In genomic region chr3:104864651-104865340, GRCm38 (mm10) we compare ENCODE assay signal across 7 mouse cellular contexts. TPM values are rescaled to one million over a fixed set of nuclear protein-coding genes. Genes with fewer than 3 reads are reported as not detected.
DNase-seq lines count a peak whose midpoint lies in the region; ATAC-seq and TF ChIP-seq lines count a peak whose summit lies in the region.

No protein-coding gene starts in this region.

- DNase-seq in adrenal gland, adult 8-10 months: peak; percentile 89
- peak; percentile 86 for DNase-seq in embryo, embryonic 9.5 days (ENCODE audit: extremely low spot score)
- DNase-seq in gastrocnemius, postnatal 4 days (ENCODE audit: low spot score in 2 of 2): peak; percentile 86 to 93
- DNase-seq in left cerebral cortex, postnatal 4 days: peak; percentile 90

- H3K36me3 ChIP-seq in intestine, postnatal 0 days (ENCODE audit: control insufficient read depth, insufficient read depth): no peaks in the 10 kb centered on the region; the same call in 1 of the 2 replicates
- H3K36me3 ChIP-seq in midbrain, embryonic 12.5 days: peaks cover 12% of the 10 kb centered on the region; the same call in 1 of the 2 replicates
- peaks cover 7% of the 10 kb centered on the region for H3K36me3 ChIP-seq in small intestine, adult 2 months (ENCODE audit: control insufficient read depth, insufficient read depth, low read length)

- H3K27me3 ChIP-seq in intestine, postnatal 0 days (replicated peaks; ENCODE audit: control insufficient read depth, insufficient read depth, low read length): no peaks in the 10 kb centered on the region
- no peaks in the 10 kb centered on the region for H3K27me3 ChIP-seq in midbrain, embryonic 12.5 days
- H3K27me3 ChIP-seq in small intestine, adult 2 months (ENCODE audit: control insufficient read depth, insufficient read depth, low read length): no peaks in the 10 kb centered on the region

- peak overlapping the region; percentile 99 for H3K27ac ChIP-seq in intestine, postnatal 0 days (ENCODE audit: low read depth, low read length)
- H3K27ac ChIP-seq in midbrain, embryonic 12.5 days (replicated peaks): peak overlapping the region; percentile 94
- H3K27ac ChIP-seq in small intestine, adult 2 months (ENCODE audit: insufficient read depth, low read depth, low read length): peak overlapping the region; percentile 99

- H3K4me3 ChIP-seq in intestine, postnatal 0 days (ENCODE audit: low read depth, low read length): peak overlapping the region; percentile 98
- peak overlapping the region; percentile 89 for H3K4me3 ChIP-seq in midbrain, embryonic 12.5 days
- H3K4me3 ChIP-seq in small intestine, adult 2 months (ENCODE audit: low read depth, low read length): peak overlapping the region; percentile 88

- peak; percentile 84 for ATAC-seq in intestine, postnatal 0 days
- peak; percentile 87 for ATAC-seq in midbrain, embryonic 12.5 days (ENCODE audit: low FRiP score, low read depth)

- H3K4me2 ChIP-seq in intestine, postnatal 0 days (replicated peaks; ENCODE audit: low read depth): peak overlapping the region; percentile 75
- peak overlapping the region; percentile 80 for H3K4me2 ChIP-seq in midbrain, embryonic 12.5 days (replicated peaks)

- H3K9ac ChIP-seq in intestine, postnatal 0 days (ENCODE audit: low read depth, low read length): peak overlapping the region; percentile 97
- H3K9ac ChIP-seq in midbrain, embryonic 12.5 days (replicated peaks): peak overlapping the region; percentile 96

- no peaks in the 10 kb centered on the region for H3K9me3 ChIP-seq in intestine, postnatal 0 days (ENCODE audit: control insufficient read depth)
- no peaks in the 10 kb centered on the region for H3K9me3 ChIP-seq in midbrain, embryonic 12.5 days

- peak; percentile 27; the same call in 1 of the 2 replicates for TF ChIP-seq CTCF in intestine, postnatal 0 days (IDR thresholded peaks at IDR 0.05; ENCODE audit: low read depth)
- TF ChIP-seq CTCF in small intestine, adult 2 months (IDR thresholded peaks at IDR 0.05; ENCODE audit: extremely low read depth, insufficient read length, insufficient replicate concordance, low read depth, low read length): 0 out of 2 replicates have a peak, but pooled peaks have one; percentile 5

- H3K4me1 ChIP-seq in intestine, postnatal 0 days (replicated peaks; ENCODE audit: control insufficient read depth, insufficient read depth, low read length): no peaks in the 10 kb centered on the region; the same call in 1 of the 2 replicates
- peaks cover 36% of the 10 kb centered on the region for H3K4me1 ChIP-seq in midbrain, embryonic 12.5 days
- peaks cover 5% of the 10 kb centered on the region; the same call in 1 of the 2 replicates for H3K4me1 ChIP-seq in small intestine, adult 2 months (ENCODE audit: control insufficient read depth, insufficient read depth, insufficient read length, low read length)

- under 1% methylated on average over 48 of the region's 48 CpGs for WGBS in intestine, postnatal 0 days
- WGBS in midbrain, embryonic 12.5 days: under 1% methylated on average over 47 of the region's 48 CpGs
- WGBS in small intestine, adult 2 months: under 1% methylated on average over 48 of the region's 48 CpGs

- intact Hi-C loops in left cerebral cortex, postnatal 4 days (cut with DNase I): no loop called here

- peak; percentile 89 for TF ChIP-seq POLR2A in small intestine, adult 2 months (IDR thresholded peaks at IDR 0.05; ENCODE audit: low read depth, low read length)

RNA-seq across cellular contexts. Expression of gene Capza1, which starts 0.5 kb away (rescaled TPM):
- total RNA-seq in adrenal gland, adult 8-10 months (2022): 10 to 100 TPM; 59.2 to 71.1 (median 63.4) TPM
- total RNA-seq in gastrocnemius, postnatal 4 days (2021): 10 to 100 TPM; 54.9 to 60.3 TPM
- 109 and 110 TPM in 2 replicates for polyA plus RNA-seq in intestine, postnatal 0 days (2015; fragmentation: Nextera tagmentation; extraction: Ambion mirVana)
- 10 to 100 TPM; 57.9 to 62.0 TPM for total RNA-seq in left cerebral cortex, postnatal 4 days (2021)
- polyA plus RNA-seq in midbrain, embryonic 12.5 days (2016; fragmentation: Nextera tagmentation; extraction: Ambion mirVana): 220 and 225 TPM in 2 replicates
- polyA plus RNA-seq in small intestine, adult 2 months (2012; rRNA removed): 9.9 and 18.9 TPM in 2 replicates

RNA-seq across cellular contexts. Expression of gene St7l, which starts 1.0 kb away (rescaled TPM):
- total RNA-seq in adrenal gland, adult 8-10 months (2022): 10 to 100 TPM; 40.4 to 54.6 (median 43.9) TPM
- 10 to 100 TPM; 22.9 to 29.4 TPM for total RNA-seq in gastrocnemius, postnatal 4 days (2021)
- 19.9 and 21.9 TPM in 2 replicates for polyA plus RNA-seq in intestine, postnatal 0 days (2015; fragmentation: Nextera tagmentation; extraction: Ambion mirVana)
- 10 to 100 TPM; 37.4 to 40.9 TPM for total RNA-seq in left cerebral cortex, postnatal 4 days (2021)
- 40.9 and 44.5 TPM in 2 replicates for polyA plus RNA-seq in midbrain, embryonic 12.5 days (2016; fragmentation: Nextera tagmentation; extraction: Ambion mirVana)
- polyA plus RNA-seq in small intestine, adult 2 months (2012; rRNA removed): 1.8 and 4.6 TPM in 2 replicates

RNA-seq across cellular contexts. Expression of gene Mov10, which starts 46.4 kb away (rescaled TPM):
- total RNA-seq in adrenal gland, adult 8-10 months (2022): 10 to 100 TPM; 19.8 to 26.6 (median 23.7) TPM
- 10 to 100 TPM; 17.0 to 18.9 TPM for total RNA-seq in gastrocnemius, postnatal 4 days (2021)
- polyA plus RNA-seq in intestine, postnatal 0 days (2015; fragmentation: Nextera tagmentation; extraction: Ambion mirVana): 144 and 157 TPM in 2 replicates
- 10 to 100 TPM in 1 of 2 experiments, 1 to 10 TPM in 1; 9.2 to 11.0 TPM for total RNA-seq in left cerebral cortex, postnatal 4 days (2021)
- 14.6 and 15.2 TPM in 2 replicates for polyA plus RNA-seq in midbrain, embryonic 12.5 days (2016; fragmentation: Nextera tagmentation; extraction: Ambion mirVana)
- polyA plus RNA-seq in small intestine, adult 2 months (2012; rRNA removed): 34.9 and 46.1 TPM in 2 replicates

Comparison
In these comparisons a context has a peak if more than half of its experiments do, and no peak if none do; other contexts are left out.
1. Peak in every context shown above with its lines: DNase-seq, ATAC-seq, H3K4me3 ChIP-seq and H3K27ac ChIP-seq.